Mouse (Mus musculus) heart, adult 2 months (tissue): ENCODE results near the gene Irf2.

ENCODE experiments used
- CTCF ChIP-seq: fragments of 200-600 bp; IDR thresholded peaks from 2 replicates; pipeline ENCODE4 v1.8.1; 2022; ENCODE audit warnings: antibody characterized with exemption, mild to moderate bottlenecking, moderate library complexity
- POLR2A ChIP-seq: fragments of 200-500 bp; IDR thresholded peaks from 2 replicates; pipeline ENCODE4 v1.6.1; 2011; ENCODE audit warnings: mild to moderate bottlenecking, low read depth, low read length, control low read depth; ENCODE audit not compliant: insufficient read depth

- TF ChIP-seq CTCF, result no peak
- TF ChIP-seq POLR2A, result no peak
Observed at GRCm38 (mm10) chr8:46690581-46690980, 49.0 kb upstream of the Irf2 start.
